Comparison of ENCODE assay signal across 8 mouse cellular contexts in genomic region chr6:38926135-38926962, GRCm38 (mm10). TPM values are rescaled to one million over a fixed set of nuclear protein-coding genes. Genes with fewer than 3 reads are reported as not detected.
A peak's percentile ranks its signal among the peaks of the same experiment; 100 is the strongest.
DNase-seq lines count a peak whose midpoint lies in the region; ATAC-seq and TF ChIP-seq lines count a peak whose summit lies in the region.

No protein-coding gene starts in this region.

- no peaks in the 10 kb centered on the region for H3K9me3 ChIP-seq in ES-Bruce4 (replicated peaks; ENCODE audit: control insufficient read depth, insufficient read depth, low read length, poor library complexity, severe bottlenecking)
- no peaks in the 10 kb centered on the region for H3K9me3 ChIP-seq in embryonic facial prominence, embryonic 10.5 days
- peaks cover 3% of the 10 kb centered on the region for H3K9me3 ChIP-seq in limb, embryonic 12.5 days
- 0 out of 2 replicates have a peak, but pooled peaks cover under 1% of the 10 kb centered on the region for H3K9me3 ChIP-seq in stomach, embryonic 16.5 days (replicated peaks; ENCODE audit: control insufficient read depth, low read length)

- WGBS in embryonic facial prominence, embryonic 10.5 days, result 64% methylated on average over 28 of the region's 28 CpGs
- WGBS in limb, embryonic 12.5 days, result 47% methylated on average over 28 of the region's 28 CpGs
- WGBS in stomach, embryonic 16.5 days, result 55% methylated on average over 28 of the region's 28 CpGs

- H3K27ac ChIP-seq in ES-Bruce4 (ENCODE audit: insufficient read depth, low read length), result no peak overlapping the region
- peak overlapping the region; percentile 40; the same call in 1 of the 2 replicates for H3K27ac ChIP-seq in embryonic facial prominence, embryonic 10.5 days (replicated peaks)
- H3K27ac ChIP-seq in limb, embryonic 12.5 days, result peak overlapping the region; percentile 84
- H3K27ac ChIP-seq in stomach, embryonic 16.5 days (ENCODE audit: low read length), result peak overlapping the region; percentile 72

- no peaks in the 10 kb centered on the region for H3K36me3 ChIP-seq in ES-Bruce4 (ENCODE audit: control insufficient read depth, insufficient read depth, low read length, poor library complexity, severe bottlenecking)
- H3K36me3 ChIP-seq in embryonic facial prominence, embryonic 10.5 days (replicated peaks), result no peaks in the 10 kb centered on the region
- no peaks in the 10 kb centered on the region for H3K36me3 ChIP-seq in limb, embryonic 12.5 days
- H3K36me3 ChIP-seq in stomach, embryonic 16.5 days (ENCODE audit: control insufficient read depth, insufficient read depth, low read length), result no peaks in the 10 kb centered on the region

- H3K4me1 ChIP-seq in ES-Bruce4 (ENCODE audit: control insufficient read depth, insufficient read depth, low read length), result no peaks in the 10 kb centered on the region
- peaks cover 7% of the 10 kb centered on the region; the same call in 1 of the 2 replicates for H3K4me1 ChIP-seq in embryonic facial prominence, embryonic 10.5 days
- H3K4me1 ChIP-seq in limb, embryonic 12.5 days (replicated peaks), result peaks cover 14% of the 10 kb centered on the region
- peaks cover 21% of the 10 kb centered on the region; the same call in 1 of the 2 replicates for H3K4me1 ChIP-seq in stomach, embryonic 16.5 days (ENCODE audit: control insufficient read depth, insufficient read depth, low read length)

- peak overlapping the region; percentile 36 for H3K4me2 ChIP-seq in limb, embryonic 12.5 days
- peak overlapping the region; percentile 27 for H3K4me2 ChIP-seq in stomach, embryonic 16.5 days (ENCODE audit: low read depth, low read length)

- no peak for TF ChIP-seq CTCF in ES-Bruce4 (IDR thresholded peaks at IDR 0.05; ENCODE audit: low read depth, low read length)

- no peaks in the 10 kb centered on the region for H3K27me3 ChIP-seq in ES-Bruce4 (ENCODE audit: control insufficient read depth, insufficient read depth, low read length, poor library complexity, severe bottlenecking)
- no peaks in the 10 kb centered on the region for H3K27me3 ChIP-seq in embryonic facial prominence, embryonic 10.5 days (replicated peaks; ENCODE audit: low read depth, poor library complexity, severe bottlenecking)
- no peaks in the 10 kb centered on the region; the same call in 1 of the 2 replicates for H3K27me3 ChIP-seq in limb, embryonic 12.5 days
- H3K27me3 ChIP-seq in stomach, embryonic 16.5 days (ENCODE audit: control insufficient read depth, insufficient read depth, low read length), result no peaks in the 10 kb centered on the region

- no peak for TF ChIP-seq POLR2A in ES-Bruce4 (IDR thresholded peaks at IDR 0.05; ENCODE audit: insufficient read depth, low read length)

- H3K4me3 ChIP-seq in ES-Bruce4 (ENCODE audit: low read depth, low read length), result peak overlapping the region; percentile 63
- H3K4me3 ChIP-seq in embryonic facial prominence, embryonic 10.5 days, result peak overlapping the region; percentile 46
- peak overlapping the region; percentile 8 for H3K4me3 ChIP-seq in limb, embryonic 12.5 days (replicated peaks)
- 0 out of 2 replicates have a peak overlapping the region, but pooled peaks have one; percentile 4 for H3K4me3 ChIP-seq in stomach, embryonic 16.5 days (replicated peaks; ENCODE audit: low read length)

- DNase-seq in gastrocnemius, postnatal 10 days, result peak; percentile 29
- DNase-seq in gastrocnemius, adult 18-20 months (ENCODE audit: low spot score), result no peak
- DNase-seq in embryonic facial prominence, embryonic 10.5 days (ENCODE audit: low spot score), result peak; percentile 54
- DNase-seq in urinary bladder, postnatal 25 days (ENCODE audit: low spot score), result no peak
- DNase-seq in layer of hippocampus, postnatal 14 days (ENCODE audit: low spot score in 2 of 2), result no peak

- ATAC-seq in limb, embryonic 12.5 days (ENCODE audit: insufficient number of reproducible peaks, insufficient read depth, low FRiP score, low TSS enrichment, low read depth), result peak; percentile 68
- ATAC-seq in stomach, embryonic 16.5 days (ENCODE audit: insufficient read depth, low FRiP score), result no peak

- H3K9ac ChIP-seq in ES-Bruce4 (ENCODE audit: low read depth, poor library complexity, severe bottlenecking), result peak overlapping the region; percentile 40
- H3K9ac ChIP-seq in limb, embryonic 12.5 days (replicated peaks), result no peak overlapping the region
- peak overlapping the region; percentile 31; the same call in 1 of the 2 replicates for H3K9ac ChIP-seq in stomach, embryonic 16.5 days (ENCODE audit: low read length)

- TF ChIP-seq EP300 in ES-Bruce4 (IDR thresholded peaks at IDR 0.05; ENCODE audit: insufficient read depth, low read depth, low read length), result no peak

RNA-seq across cellular contexts. Expression of gene Hipk2, which starts 50.4 kb away (rescaled TPM):
- 10 to 100 TPM; 45.1 to 46.0 TPM for total RNA-seq in gastrocnemius, postnatal 10 days (2021)
- 10 to 100 TPM; 74.6 to 99.1 TPM for total RNA-seq in gastrocnemius, adult 18-20 months (2021)
- 16.8 and 17.8 TPM in 2 replicates for polyA plus RNA-seq in ES-Bruce4 (2011; ENCODE audit: insufficient read depth, insufficient read length, low read depth, missing spikeins)
- 24.5 and 26.1 TPM in 2 replicates for polyA plus RNA-seq in embryonic facial prominence, embryonic 10.5 days (2016; fragmentation: Nextera tagmentation; extraction: Ambion mirVana)
- 23.6 and 24.5 TPM in 2 replicates for polyA plus RNA-seq in limb, embryonic 12.5 days (2016; fragmentation: Nextera tagmentation; extraction: Ambion mirVana)
- polyA plus RNA-seq in stomach, embryonic 16.5 days (2015; fragmentation: Nextera tagmentation; extraction: Ambion mirVana), result 21.5 and 21.6 TPM in 2 replicates
- total RNA-seq in layer of hippocampus, postnatal 14 days (2021), result 10 to 100 TPM; 60.4 to 62.3 TPM

RNA-seq across cellular contexts. Expression of gene Tbxas1, which starts 51.1 kb away (rescaled TPM):
- 1 to 10 TPM in 1 of 2 experiments, under 1 TPM in 1; 0.92 to 1.9 TPM for total RNA-seq in gastrocnemius, postnatal 10 days (2021)
- total RNA-seq in gastrocnemius, adult 18-20 months (2021), result under 1 TPM; 0.48 to 0.69 TPM
- not detected in 2 replicates for polyA plus RNA-seq in ES-Bruce4 (2011; ENCODE audit: insufficient read depth, insufficient read length, low read depth, missing spikeins)
- 0.88 and 1.8 TPM in 2 replicates for polyA plus RNA-seq in embryonic facial prominence, embryonic 10.5 days (2016; fragmentation: Nextera tagmentation; extraction: Ambion mirVana)
- 1.1 and 1.2 TPM in 2 replicates for polyA plus RNA-seq in limb, embryonic 12.5 days (2016; fragmentation: Nextera tagmentation; extraction: Ambion mirVana)
- 4.4 TPM in 2 replicates for polyA plus RNA-seq in stomach, embryonic 16.5 days (2015; fragmentation: Nextera tagmentation; extraction: Ambion mirVana)
- total RNA-seq in layer of hippocampus, postnatal 14 days (2021), result 1 to 10 TPM; 1.9 to 3.1 TPM

Comparison
In these comparisons a context has a peak if more than half of its experiments do, and no peak if none do; other contexts are left out.
1. DNase-seq: peak in gastrocnemius, postnatal 10 days (single experiment) and embryonic facial prominence, embryonic 10.5 days (single experiment); none in gastrocnemius, adult 18-20 months (single experiment), urinary bladder, postnatal 25 days (single experiment) and layer of hippocampus, postnatal 14 days (0 of 2).
2. H3K4me3 ChIP-seq: peak in every context shown above with its lines; median percentile 63 in ES-Bruce4; 46 in embryonic facial prominence, embryonic 10.5 days; 8 in limb, embryonic 12.5 days; 4 in stomach, embryonic 16.5 days.